Mouse (Mus musculus) forebrain, embryonic 14.5 days (tissue): ENCODE results near the gene Dlgap5. TPM values are rescaled to one million over a fixed set of nuclear protein-coding genes. Genes with fewer than 3 reads are reported as not detected.

Experiments
- ATAC-seq: fragments of 200-750 bp; cut with Nextera tagmentation; 2 replicates; pipeline ENCODE4 v1.8.0; 2017; ENCODE audit warnings: mild to moderate bottlenecking, moderate library complexity
- DNase-seq: peaks from one replicate; pipeline ENCODE4 v3.0.0-alpha.2; 2015; ENCODE audit warnings: low spot score
- H3K27ac ChIP-seq: fragments of 300-500 bp; sonication (generic); 2 replicates; pipeline ENCODE4 v1.5.1; 2014; ENCODE audit warnings: low read depth, mild to moderate bottlenecking, control low read depth, low read length, moderate library complexity
- H3K27me3 ChIP-seq: fragments of 300-500 bp; sonication (generic); replicated peaks from 2 replicates; pipeline ENCODE4 v1.6.1; 2014; ENCODE audit warnings: low read length, control low read depth, mixed read lengths; ENCODE audit not compliant: control insufficient read depth, insufficient read depth
- H3K36me3 ChIP-seq: fragments of 300-500 bp; sonication (generic); 2 replicates; pipeline ENCODE4 v1.6.1; 2014; ENCODE audit warnings: low read length, control low read depth; ENCODE audit not compliant: control insufficient read depth, insufficient read depth
- H3K4me1 ChIP-seq: fragments of 300-500 bp; sonication (generic); 2 replicates; pipeline ENCODE4 v1.6.1; 2014; ENCODE audit warnings: antibody characterized with exemption, low read length, control low read depth; ENCODE audit not compliant: control insufficient read depth, insufficient read depth
- H3K4me2 ChIP-seq: fragments of 300-500 bp; sonication (generic); 2 replicates; pipeline ENCODE4 v1.6.1; 2014; ENCODE audit warnings: mild to moderate bottlenecking, control low read depth, low read length
- H3K4me3 ChIP-seq: fragments of 300-500 bp; sonication (generic); 2 replicates; pipeline ENCODE4 v1.5.1; 2014; ENCODE audit warnings: low read depth, low read length, control low read depth
- H3K9ac ChIP-seq: fragments of 300-500 bp; sonication (generic); 2 replicates; pipeline ENCODE4 v1.6.1; 2014; ENCODE audit warnings: mild to moderate bottlenecking, low read length, control low read depth, moderate library complexity
- H3K9me3 ChIP-seq: fragments of 300-500 bp; sonication (generic); replicated peaks from 2 replicates; pipeline ENCODE4 v1.6.1; 2016; ENCODE audit warnings: low read length, control low read depth, mixed read lengths; ENCODE audit not compliant: control insufficient read depth
- WGBS: fragments of 180-500 bp; shearing (Covaris S2); extraction: QIAGEN DNeasy Blood & Tissue Kit; methylation state at CpG from one replicate; pipeline ENCODE4 v1.1.7; 2014; 5-methylcytosine and 5-hydroxymethylcytosine counted together
- polyA plus RNA-seq: library from polyadenylated mRNA; unstranded; fragments of >200 nt; fragmentation: Nextera tagmentation; extraction: Ambion mirVana; gene quantifications from 2 replicates; pipeline ENCODE4 v1.2.1, GENCODE M21; 2014

Dlgap5 gene
- polyA plus RNA-seq, 1 experiment from 2014 or later = 23.5 TPM

GRCm38 (mm10) chr14:47350974-47351373 lies 67.2 kb downstream of the Dlgap5 start:
- no peak for DNase-seq

DNA sequence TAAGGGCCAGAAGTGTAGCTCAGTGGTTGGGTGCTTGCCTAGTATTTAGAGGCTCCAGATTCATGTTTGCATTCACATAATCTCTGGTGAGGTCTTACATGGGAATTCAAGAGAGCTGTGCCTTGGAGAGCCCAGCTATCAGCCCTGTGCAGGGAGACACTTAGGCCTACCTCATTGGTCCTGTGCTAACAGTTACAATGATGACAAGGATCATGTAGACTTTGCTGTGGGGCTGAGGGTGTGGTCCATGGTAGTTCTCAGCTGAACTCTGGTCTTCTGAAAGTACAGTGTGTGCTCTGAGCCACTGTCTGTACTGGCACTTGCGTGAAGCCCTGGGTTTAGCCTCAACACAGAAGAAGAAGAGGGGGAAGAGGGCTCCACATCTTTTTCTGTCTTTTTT lies 71.5 kb downstream of the Dlgap5 start:
- Histone ChIP-seq H3K9ac (no peak overlapping the region), H3K4me3 (no peak overlapping the region), H3K27ac (no peak overlapping the region), H3K4me1 (no peaks in the 10 kb centered on the region), H3K4me2 (no peak overlapping the region), H3K9me3 (no peaks in the 10 kb centered on the region), H3K27me3 (no peaks in the 10 kb centered on the region), H3K36me3 (no peaks in the 10 kb centered on the region)
- ATAC-seq (no peak), DNase-seq (no peak)
- WGBS = 90% methylated on average over 1 of the region's 1 CpGs

More at GRCm38 (mm10) chr14:47350974-47351373, 67.2 kb downstream of the Dlgap5 start:
- no peak for ATAC-seq
- Histone ChIP-seq H3K9ac (no peak overlapping the region), H3K27me3 (no peaks in the 10 kb centered on the region), H3K4me1 (no peaks in the 10 kb centered on the region), H3K27ac (no peak overlapping the region), H3K9me3 (no peaks in the 10 kb centered on the region), H3K4me2 (no peak overlapping the region), H3K36me3 (no peaks in the 10 kb centered on the region), H3K4me3 (no peak overlapping the region)
- 82% methylated on average over 2 of the region's 2 CpGs for WGBS

DNA sequence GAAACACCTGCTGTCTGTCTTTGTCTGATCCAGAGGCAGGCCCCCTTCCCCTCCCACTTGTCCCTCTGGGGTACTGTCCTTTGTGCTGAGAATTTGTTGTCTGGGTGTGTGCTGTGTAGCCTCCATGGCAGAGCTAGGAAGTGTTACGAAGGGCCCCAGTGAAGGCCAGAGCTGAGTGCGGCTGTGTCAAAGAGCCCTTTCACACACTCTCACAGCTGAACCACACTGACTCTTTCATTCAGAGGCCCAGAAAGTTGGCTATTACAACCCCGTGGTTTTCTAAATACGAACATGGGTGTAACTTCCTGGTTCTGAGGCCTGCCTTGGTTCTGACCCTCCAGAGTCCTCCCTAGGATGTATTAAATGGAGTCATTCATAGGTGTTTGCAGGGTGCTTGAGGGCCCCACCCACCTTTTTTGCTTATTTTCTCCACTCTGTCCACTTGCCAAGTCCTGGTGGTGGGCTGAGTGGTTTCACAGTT lies 76.4 kb downstream of the Dlgap5 start:
- no peaks in the 10 kb centered on the region for H3K4me1 ChIP-seq
- H3K4me3 ChIP-seq = no peak overlapping the region
- H3K4me2 ChIP-seq = no peak overlapping the region
- ATAC-seq (no peak), DNase-seq (no peak)
- no peak overlapping the region for H3K9ac ChIP-seq
- no peak overlapping the region for H3K27ac ChIP-seq
- H3K27me3 ChIP-seq = no peaks in the 10 kb centered on the region
- H3K9me3 ChIP-seq = no peaks in the 10 kb centered on the region
- 42% methylated on average over 4 of the region's 4 CpGs for WGBS
- no peaks in the 10 kb centered on the region for H3K36me3 ChIP-seq

- Histone ChIP-seq H3K27me3 (no peaks in the 10 kb centered on the region), H3K27ac (no peak overlapping the region), H3K4me3 (no peak overlapping the region), H3K9ac (no peak overlapping the region), H3K4me1 (no peaks in the 10 kb centered on the region), H3K4me2 (no peak overlapping the region), H3K36me3 (no peaks in the 10 kb centered on the region), H3K9me3 (no peaks in the 10 kb centered on the region)
- DNase-seq (no peak), ATAC-seq (no peak)
- 82% methylated on average over 10 of the region's 10 CpGs for WGBS
Observed at GRCm38 (mm10) chr14:47340231-47340925, 77.8 kb downstream of the Dlgap5 start.

Other genes with a start within 250 kb of the Dlgap5 start
- gene Gch1, start 229.0 kb downstream of the Dlgap5 start, polyA plus RNA-seq = 2.0 TPM in 2 replicates
- gene Wdhd1, start 141.6 kb downstream of the Dlgap5 start, polyA plus RNA-seq = 17.6 and 18.7 TPM in 2 replicates
- 4.3 and 4.7 TPM in 2 replicates for gene Socs4, start 141.5 kb downstream of the Dlgap5 start, polyA plus RNA-seq
- gene Mapk1ip1l, start 120.1 kb downstream of the Dlgap5 start, polyA plus RNA-seq = 49.0 and 58.8 TPM in 2 replicates
- gene Lgals3, start 50.7 kb downstream of the Dlgap5 start, polyA plus RNA-seq = 2.3 and 3.1 TPM in 2 replicates
- gene Fbxo34, start 32.0 kb upstream of the Dlgap5 start, polyA plus RNA-seq = 23.0 and 27.5 TPM in 2 replicates
- 17.7 and 22.6 TPM in 2 replicates for gene Atg14, start 152.2 kb upstream of the Dlgap5 start, polyA plus RNA-seq
- 56.5 and 72.2 TPM in 2 replicates for gene Ktn1, start 230.0 kb upstream of the Dlgap5 start, polyA plus RNA-seq